8 mouse cellular contexts compared by ENCODE assay signal in the genomic region with DNA sequence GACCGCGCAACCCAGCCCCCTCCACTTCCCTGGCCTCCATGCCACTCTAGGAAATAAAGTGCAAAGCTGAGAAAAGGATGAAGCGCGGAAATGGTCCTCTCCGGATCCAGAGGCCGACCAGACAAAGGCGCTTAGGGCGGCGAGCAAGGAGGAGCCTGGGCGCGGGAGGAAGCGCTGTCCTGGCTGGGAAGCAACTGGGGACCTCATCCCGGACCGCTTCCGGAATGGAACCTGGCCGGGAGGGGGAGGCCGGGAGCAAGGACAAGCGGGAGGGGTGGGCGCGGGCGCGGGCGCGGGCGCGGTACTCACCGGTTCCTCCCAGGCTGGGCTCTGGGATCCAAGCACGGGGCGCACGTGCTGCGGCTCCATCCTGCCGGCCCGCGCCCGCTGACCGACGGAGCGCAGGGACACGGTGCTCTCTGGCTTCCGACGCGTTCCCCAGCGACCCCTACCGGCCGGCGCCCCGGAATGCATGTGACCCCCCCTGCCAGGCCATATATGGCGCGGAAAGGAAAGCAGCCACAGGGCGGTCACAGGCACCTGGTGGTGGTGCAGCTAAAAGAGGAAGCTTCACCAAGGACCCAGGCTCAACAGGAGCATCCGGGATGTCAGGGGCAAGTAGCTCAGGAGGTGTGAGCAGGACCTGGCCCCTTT. TPM values are rescaled to one million over a fixed set of nuclear protein-coding genes. Genes with fewer than 3 reads are reported as not detected.
DNase-seq lines count a peak whose midpoint lies in the region; ATAC-seq and TF ChIP-seq lines count a peak whose summit lies in the region.
"Not testable (repeated sequence)": the region's sequence is repeated elsewhere in the genome, so short reads cannot be mapped to it uniquely, and the experiment has no call there.

A gene (minus strand): TSS at position 394 of the 654 bp plus-strand sequence.

- ATAC-seq in embryonic facial prominence, embryonic 14.5 days (ENCODE audit: low read depth) = peak; percentile 89
- not testable (repeated sequence) for ATAC-seq in intestine, postnatal 0 days

- H3K27ac ChIP-seq in embryonic facial prominence, embryonic 14.5 days (replicated peaks; ENCODE audit: low read depth, low read length); intestine, postnatal 0 days (ENCODE audit: low read depth, low read length): not testable (repeated sequence)

- H3K36me3 ChIP-seq in embryonic facial prominence, embryonic 14.5 days (ENCODE audit: control insufficient read depth, insufficient read depth, low read length); intestine, postnatal 0 days (ENCODE audit: control insufficient read depth, insufficient read depth): not testable (repeated sequence)

- not testable (repeated sequence) for H3K9me3 ChIP-seq in embryonic facial prominence, embryonic 14.5 days (ENCODE audit: control insufficient read depth, low read length); intestine, postnatal 0 days (ENCODE audit: control insufficient read depth)

- H3K27me3 ChIP-seq in embryonic facial prominence, embryonic 14.5 days (replicated peaks; ENCODE audit: control insufficient read depth, insufficient read depth, low read length); intestine, postnatal 0 days (replicated peaks; ENCODE audit: control insufficient read depth, insufficient read depth, low read length): not testable (repeated sequence)

- intact Hi-C loops in left cerebral cortex, postnatal 36 days (cut with DNase I) = not testable (repeated sequence)

- H3K4me2 ChIP-seq in embryonic facial prominence, embryonic 14.5 days (ENCODE audit: low read depth, low read length) = peak within 1 kb of the TSS; percentile 47
- peak within 1 kb of the TSS; percentile 57 for H3K4me2 ChIP-seq in intestine, postnatal 0 days (replicated peaks; ENCODE audit: low read depth)

- peak; percentile 74 for TF ChIP-seq CTCF in intestine, postnatal 0 days (IDR thresholded peaks at IDR 0.05; ENCODE audit: low read depth)

- H3K9ac ChIP-seq in embryonic facial prominence, embryonic 14.5 days (ENCODE audit: low read depth, low read length) = peak within 1 kb of the TSS; percentile 30
- not testable (repeated sequence) for H3K9ac ChIP-seq in intestine, postnatal 0 days (ENCODE audit: low read depth, low read length)

- peak; percentile 24 for DNase-seq in adrenal gland, postnatal 25 days
- DNase-seq in embryonic facial prominence, embryonic 14.5 days (ENCODE audit: low spot score) = peak; percentile 55
- peak; percentile 19 to 21 for DNase-seq in heart, adult 9 months (ENCODE audit: low spot score in 2 of 2)
- peak; percentile 23 to 26 for DNase-seq in left cerebral cortex, postnatal 36 days (ENCODE audit: low spot score in 2 of 2)
- peak; percentile 75 for DNase-seq in mesoderm, embryonic 11.5 days (ENCODE audit: low read depth, low spot score)
- DNase-seq in right cerebral cortex, postnatal 25 days = peak; percentile 28
- DNase-seq in urinary bladder, postnatal 36 days (ENCODE audit: low spot score in 2 of 2) = peak; percentile 53 to 68

- WGBS in embryonic facial prominence, embryonic 14.5 days = 0% methylated on average over 14 of the region's 51 CpGs
- under 1% methylated on average over 38 of the region's 51 CpGs for WGBS in intestine, postnatal 0 days

- H3K4me3 ChIP-seq in embryonic facial prominence, embryonic 14.5 days (ENCODE audit: low read depth, low read length) = peak within 1 kb of the TSS; percentile 34
- H3K4me3 ChIP-seq in intestine, postnatal 0 days (ENCODE audit: low read depth, low read length) = peak within 1 kb of the TSS; percentile 24; the same call in 1 of the 2 replicates

- H3K4me1 ChIP-seq in embryonic facial prominence, embryonic 14.5 days (ENCODE audit: control insufficient read depth, insufficient read depth, low read length); intestine, postnatal 0 days (replicated peaks; ENCODE audit: control insufficient read depth, insufficient read depth, low read length): not testable (repeated sequence)

RNA-seq across cellular contexts. Expression of the gene that starts here (rescaled TPM):
- 0.64 TPM in 1 of 2 replicates, not detected in the other for total RNA-seq in adrenal gland, postnatal 25 days (2021)
- 1.2 TPM in 2 replicates for polyA plus RNA-seq in embryonic facial prominence, embryonic 14.5 days (2014; fragmentation: Nextera tagmentation; extraction: Ambion mirVana)
- polyA plus RNA-seq in intestine, postnatal 0 days (2015; fragmentation: Nextera tagmentation; extraction: Ambion mirVana) = 0.30 and 0.47 TPM in 2 replicates
- 1 to 10 TPM in 1 of 2 experiments, under 1 TPM in 1; 0.86 to 1.4 TPM for total RNA-seq in left cerebral cortex, postnatal 36 days (2021)

Comparison
In these comparisons a context has a peak if more than half of its experiments do, and no peak if none do; other contexts are left out.
1. Peak in DNase-seq in adrenal gland, postnatal 25 days; RNA of the gene not detected or under 1 TPM.
2. DNase-seq: peak in every context shown above with its lines; median percentile 75 in mesoderm, embryonic 11.5 days; 60 in urinary bladder, postnatal 36 days; 55 in embryonic facial prominence, embryonic 14.5 days; 28 in right cerebral cortex, postnatal 25 days; 24 in left cerebral cortex, postnatal 36 days; 24 in adrenal gland, postnatal 25 days; 20 in heart, adult 9 months.